Mouse (Mus musculus): Measurements from ENCODE around the gene Clip2. TPM values are rescaled to one million over a fixed set of nuclear protein-coding genes. Genes with fewer than 3 reads are reported as not detected.

Gene Clip2
- polyA plus RNA-seq, 1 experiment from 2014 or later, result 3.6 TPM

DNA sequence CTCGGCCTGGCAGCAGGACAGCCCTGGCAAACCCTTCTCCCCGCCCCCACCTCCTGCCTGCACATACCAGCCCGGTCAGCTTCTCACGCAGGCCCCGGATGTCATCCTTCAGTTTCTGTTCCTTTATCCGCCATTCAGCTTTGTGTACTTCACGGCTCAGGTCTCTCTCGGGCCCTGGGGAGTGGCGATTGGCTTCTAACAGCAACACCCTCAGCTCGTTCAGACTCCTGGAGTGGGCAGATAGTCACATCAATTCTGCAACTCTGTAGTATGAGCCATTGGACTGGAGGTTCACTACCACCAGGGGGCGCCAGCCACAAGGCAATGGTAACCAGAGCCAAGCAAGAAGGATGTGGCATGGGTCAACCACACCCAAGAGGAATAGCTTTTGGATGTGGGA, 58.1 kb downstream of the Clip2 start:
- peaks cover 30% of the 10 kb centered on the region for H3K36me3 ChIP-seq

DNA sequence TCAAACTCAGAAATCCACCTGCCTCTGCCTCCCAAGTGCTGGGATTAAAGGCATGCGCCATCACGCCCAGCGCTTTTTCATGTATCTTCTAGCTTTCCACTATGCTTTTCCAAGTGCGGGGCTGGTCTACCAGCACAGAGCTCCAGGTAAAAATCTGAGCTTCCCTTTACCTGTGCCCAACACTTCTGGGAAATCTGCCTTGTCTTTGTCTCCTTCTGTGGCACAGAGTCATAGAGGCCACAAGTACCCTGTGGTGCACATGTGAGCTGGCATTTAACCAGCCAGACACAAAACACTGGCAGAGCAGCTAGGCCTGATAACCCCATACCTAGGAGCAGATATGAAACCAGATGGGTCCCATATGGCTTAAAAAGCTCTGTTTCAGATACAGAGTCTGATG, 59.3 kb downstream of the Clip2 start:
- Histone ChIP-seq H3K27ac (no peak overlapping the region), H3K36me3 (peaks cover 30% of the 10 kb centered on the region), H3K9me3 (no peaks in the 10 kb centered on the region), H3K4me3 (replicated peaks) (no peak overlapping the region), H3K9ac (no peak overlapping the region), H3K4me2 (replicated peaks) (no peak overlapping the region), H3K4me1 (replicated peaks) (peaks cover 10% of the 10 kb centered on the region), H3K27me3 (replicated peaks) (no peaks in the 10 kb centered on the region)
- WGBS, result 95% methylated on average over 4 of the region's 4 CpGs
- no peak for ATAC-seq

More for the DNA sequence above, 58.1 kb downstream of the Clip2 start:
- H3K27ac ChIP-seq, result no peak overlapping the region
- ATAC-seq, result peak; percentile 46; the same call in 1 of the 2 replicates
- H3K4me3 ChIP-seq (replicated peaks), result no peak overlapping the region
- no peak overlapping the region for H3K9ac ChIP-seq
- peaks cover 10% of the 10 kb centered on the region for H3K4me1 ChIP-seq (replicated peaks)
- H3K4me2 ChIP-seq (replicated peaks), result no peak overlapping the region
- WGBS, result 58% methylated on average over 11 of the region's 11 CpGs
- no peaks in the 10 kb centered on the region for H3K9me3 ChIP-seq
- H3K27me3 ChIP-seq (replicated peaks), result no peaks in the 10 kb centered on the region

DNA sequence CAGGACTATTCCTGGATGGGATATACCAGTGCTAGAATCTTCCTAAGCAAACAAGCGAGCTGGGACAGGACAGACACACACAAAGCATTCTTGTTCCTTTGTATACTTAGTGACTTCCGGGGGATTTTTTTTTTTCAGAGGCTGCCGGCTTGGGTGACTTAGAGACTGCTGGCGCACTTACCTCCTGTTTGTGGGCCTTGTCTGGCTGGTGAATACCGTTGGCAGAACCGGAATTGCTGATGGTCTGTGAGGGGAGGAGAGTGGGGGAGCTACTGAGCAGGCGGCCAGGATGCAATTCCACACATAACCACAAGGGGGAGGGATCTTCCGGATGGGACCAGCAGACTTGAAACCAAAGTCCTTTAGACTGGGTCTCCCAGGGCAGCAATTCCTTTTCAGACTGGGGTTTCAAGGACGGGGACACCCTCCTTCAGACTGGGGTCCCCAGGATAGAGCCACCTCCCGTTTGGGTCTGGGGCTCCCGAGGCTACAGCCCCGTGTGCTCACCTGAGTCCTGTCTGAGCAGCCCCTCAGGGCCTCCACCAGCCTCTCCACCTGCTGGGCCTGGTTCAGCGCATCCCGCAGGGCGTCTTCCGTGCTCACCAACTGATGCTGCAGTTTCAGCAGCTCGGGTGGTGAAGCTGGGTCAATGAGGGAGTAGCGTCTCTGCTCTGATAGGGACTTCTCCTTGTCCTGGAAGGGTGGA, 60.4 kb downstream of the Clip2 start:
- Histone ChIP-seq H3K9me3 (no peaks in the 10 kb centered on the region), H3K27ac (0 out of 2 replicates have a peak overlapping the region, but pooled peaks have one; percentile 3), H3K9ac (no peak overlapping the region), H3K4me3 (replicated peaks) (no peak overlapping the region), H3K4me1 (replicated peaks) (peaks cover 10% of the 10 kb centered on the region), H3K36me3 (peaks cover 22% of the 10 kb centered on the region), H3K4me2 (replicated peaks) (no peak overlapping the region), H3K27me3 (replicated peaks) (no peaks in the 10 kb centered on the region)
- peak; percentile 63 for ATAC-seq
- 30% methylated on average over 18 of the region's 18 CpGs for WGBS

DNA sequence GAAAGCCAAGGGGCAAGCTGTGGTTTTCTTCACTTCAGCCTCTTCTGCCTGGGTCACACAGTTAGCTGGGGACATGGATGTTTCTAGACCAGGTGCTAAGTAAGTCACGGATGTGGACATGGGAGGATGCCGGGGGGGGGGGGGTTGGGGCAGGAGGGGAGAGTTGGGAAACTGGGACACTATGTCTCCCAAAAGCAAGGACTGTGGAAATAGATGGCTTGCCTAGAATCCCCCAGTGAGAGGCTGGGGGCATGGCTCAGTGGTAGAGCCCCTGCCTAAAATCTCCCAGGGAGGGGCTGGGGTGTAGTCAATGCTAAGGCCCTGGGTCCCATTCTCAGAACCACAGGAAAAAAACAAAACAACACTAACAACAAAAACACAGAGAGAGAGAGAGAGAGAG, 61.0 kb downstream of the Clip2 start:
- H3K4me2 ChIP-seq (replicated peaks), result no peak overlapping the region
- H3K9me3 ChIP-seq, result no peaks in the 10 kb centered on the region
- no peak overlapping the region for H3K27ac ChIP-seq
- H3K4me3 ChIP-seq (replicated peaks), result no peak overlapping the region
- H3K27me3 ChIP-seq (replicated peaks), result no peaks in the 10 kb centered on the region
- WGBS, result 90% methylated on average over 2 of the region's 2 CpGs
- H3K36me3 ChIP-seq, result peaks cover 18% of the 10 kb centered on the region
- H3K9ac ChIP-seq, result no peak overlapping the region
- ATAC-seq, result no peak
- H3K4me1 ChIP-seq (replicated peaks), result peaks cover 10% of the 10 kb centered on the region

DNA sequence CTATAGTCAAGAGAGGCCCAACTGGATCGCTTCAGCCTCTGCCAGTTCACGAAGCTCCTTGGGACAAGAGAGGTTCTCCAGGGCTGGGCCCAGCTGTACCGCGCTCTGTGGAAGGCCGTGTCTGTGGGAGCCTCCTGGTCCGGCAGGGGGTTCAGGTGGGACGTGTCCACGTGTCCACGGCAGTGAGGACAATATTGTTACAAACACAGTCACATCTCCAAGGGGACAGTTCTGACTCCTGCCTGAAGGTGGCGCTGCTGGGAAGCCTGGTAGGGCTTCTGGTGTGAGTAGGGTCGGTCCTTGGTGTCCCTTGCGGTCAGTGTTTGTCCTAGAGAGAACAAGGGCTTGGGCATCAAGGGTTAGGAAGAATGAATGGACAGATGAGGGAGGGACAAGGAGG, 61.8 kb downstream of the Clip2 start:
- ATAC-seq, result no peak
- H3K4me1 ChIP-seq (replicated peaks), result peaks cover 10% of the 10 kb centered on the region
- no peak overlapping the region for H3K4me2 ChIP-seq (replicated peaks)
- H3K4me3 ChIP-seq (replicated peaks), result no peak overlapping the region
- H3K9me3 ChIP-seq, result no peaks in the 10 kb centered on the region
- peaks cover 18% of the 10 kb centered on the region for H3K36me3 ChIP-seq
- 88% methylated on average over 12 of the region's 12 CpGs for WGBS
- no peak overlapping the region for H3K9ac ChIP-seq
- H3K27ac ChIP-seq, result no peak overlapping the region
- H3K27me3 ChIP-seq (replicated peaks), result no peaks in the 10 kb centered on the region

DNA sequence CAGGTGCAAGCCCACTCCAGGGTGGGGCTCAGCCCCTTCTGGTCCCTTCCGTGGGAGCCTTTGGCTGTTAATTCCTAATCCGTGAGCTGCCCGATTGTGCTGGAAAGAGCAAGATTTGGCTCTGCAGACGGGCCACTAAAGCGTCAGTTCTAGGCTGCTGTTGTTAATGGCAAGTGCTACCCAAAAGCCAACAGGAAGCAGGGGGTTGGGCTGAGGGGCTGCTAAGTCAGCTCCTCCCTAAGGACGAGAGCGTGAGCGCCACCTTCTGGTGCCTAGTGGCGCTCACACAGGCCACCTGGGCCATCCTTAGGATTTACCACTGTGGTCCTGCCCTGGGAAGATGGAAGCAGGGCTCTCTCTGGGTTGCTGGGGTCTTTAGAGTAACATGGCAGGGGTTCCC, 62.7 kb downstream of the Clip2 start:
- Histone ChIP-seq H3K4me2 (replicated peaks) (no peak overlapping the region), H3K36me3 (peaks cover 18% of the 10 kb centered on the region), H3K9ac (no peak overlapping the region), H3K4me1 (replicated peaks) (peaks cover 10% of the 10 kb centered on the region), H3K9me3 (no peaks in the 10 kb centered on the region), H3K4me3 (replicated peaks) (no peak overlapping the region), H3K27ac (no peak overlapping the region), H3K27me3 (replicated peaks) (no peaks in the 10 kb centered on the region)
- 35% methylated on average over 9 of the region's 9 CpGs for WGBS
- ATAC-seq, result no peak

DNA sequence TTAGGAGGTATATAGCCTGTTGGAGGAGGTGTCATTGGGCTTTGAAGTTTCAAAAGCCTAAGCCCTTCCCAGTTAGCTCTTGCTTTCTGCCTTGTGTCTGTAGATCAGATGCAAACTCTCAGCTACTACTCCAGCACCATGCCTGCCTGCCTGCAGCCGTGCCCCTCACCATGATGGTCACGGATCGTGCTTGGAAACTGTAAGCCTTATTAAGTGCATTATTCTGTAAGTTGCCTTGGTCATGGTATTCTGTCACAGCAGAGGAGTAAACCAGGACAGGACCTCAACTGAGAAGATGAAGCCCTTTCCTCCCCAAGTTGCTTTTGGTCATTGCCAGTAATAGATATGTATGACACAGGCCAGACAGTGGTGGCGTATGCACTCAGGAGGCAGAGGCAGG, 63.6 kb downstream of the Clip2 start:
- Histone ChIP-seq H3K27me3 (replicated peaks) (no peaks in the 10 kb centered on the region), H3K9me3 (no peaks in the 10 kb centered on the region), H3K4me2 (replicated peaks) (no peak overlapping the region), H3K9ac (no peak overlapping the region), H3K4me3 (replicated peaks) (no peak overlapping the region), H3K4me1 (replicated peaks) (peaks cover 7% of the 10 kb centered on the region), H3K36me3 (peaks cover 18% of the 10 kb centered on the region), H3K27ac (no peak overlapping the region)
- 99% methylated on average over 4 of the region's 4 CpGs for WGBS
- no peak for ATAC-seq

DNA sequence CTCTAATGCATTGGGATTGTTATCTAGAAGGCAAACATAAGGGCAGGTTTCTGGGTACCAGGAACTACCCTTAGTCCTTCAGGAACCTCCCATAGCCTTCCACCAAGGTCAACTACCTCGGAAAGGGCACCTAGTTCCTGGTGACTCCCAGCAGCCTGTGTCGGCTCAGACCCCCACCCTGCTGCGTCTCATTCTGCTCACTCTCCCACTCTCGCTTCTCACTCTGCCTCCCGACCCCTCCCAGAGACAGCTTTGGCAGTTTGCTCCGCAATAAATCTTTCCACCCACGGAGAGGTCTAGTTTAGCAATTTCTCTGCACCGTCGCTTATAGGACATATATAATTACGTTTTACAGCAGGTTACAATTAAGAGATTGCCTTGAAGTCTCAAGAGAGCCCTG, 64.2 kb downstream of the Clip2 start:
- Histone ChIP-seq H3K9ac (no peak overlapping the region), H3K27me3 (replicated peaks) (no peaks in the 10 kb centered on the region), H3K4me1 (replicated peaks) (peaks cover 7% of the 10 kb centered on the region), H3K9me3 (no peaks in the 10 kb centered on the region), H3K4me3 (replicated peaks) (no peak overlapping the region), H3K4me2 (replicated peaks) (no peak overlapping the region), H3K27ac (no peak overlapping the region), H3K36me3 (peaks cover 18% of the 10 kb centered on the region)
- ATAC-seq, result no peak
- 50% methylated on average over 10 of the region's 10 CpGs for WGBS

DNA sequence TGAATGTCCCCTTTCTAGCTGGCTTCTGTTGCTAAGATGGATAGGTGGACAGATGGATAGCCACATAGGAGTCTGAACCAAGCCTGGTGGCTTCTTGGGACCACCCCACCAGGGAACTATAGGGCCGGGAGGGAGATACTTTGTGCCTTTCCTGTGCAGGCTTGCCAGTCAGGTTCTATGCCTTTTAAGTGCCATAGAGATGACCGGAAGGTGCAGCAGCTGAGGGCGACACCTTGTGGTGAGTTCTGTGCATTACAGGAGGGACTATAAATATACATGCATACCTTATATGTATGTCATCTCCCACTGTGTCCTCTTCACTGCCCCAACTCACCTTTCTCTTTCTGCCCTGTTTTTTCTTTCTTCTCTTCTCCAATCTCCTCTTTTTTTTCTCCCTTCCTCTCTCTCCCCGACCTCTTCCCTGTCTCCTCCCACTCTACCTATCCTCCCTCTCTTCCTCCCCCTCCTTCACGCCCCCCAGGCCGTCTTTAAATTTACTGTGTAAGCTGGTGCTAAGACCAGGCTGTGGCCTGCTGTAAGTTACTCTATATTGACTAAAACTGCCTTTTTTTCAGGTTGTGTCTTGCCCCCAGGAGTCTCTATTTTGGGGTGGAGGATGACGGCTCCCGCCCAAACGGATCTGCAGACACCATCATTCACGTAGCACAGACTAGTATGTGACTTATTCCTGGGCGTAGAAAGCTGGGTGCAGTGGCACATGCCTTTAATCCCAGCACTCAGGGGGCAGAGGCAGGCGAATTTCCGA, 66.2 kb downstream of the Clip2 start:
- Histone ChIP-seq H3K4me3 (replicated peaks) (no peak overlapping the region), H3K27ac (no peak overlapping the region), H3K4me2 (replicated peaks) (no peak overlapping the region), H3K9ac (no peak overlapping the region), H3K4me1 (replicated peaks) (peaks cover 3% of the 10 kb centered on the region; the same call in 1 of the 2 replicates), H3K9me3 (no peaks in the 10 kb centered on the region), H3K36me3 (peaks cover 18% of the 10 kb centered on the region), H3K27me3 (replicated peaks) (no peaks in the 10 kb centered on the region)
- ATAC-seq, result peak; percentile 78
- 59% methylated on average over 13 of the region's 13 CpGs for WGBS

DNA sequence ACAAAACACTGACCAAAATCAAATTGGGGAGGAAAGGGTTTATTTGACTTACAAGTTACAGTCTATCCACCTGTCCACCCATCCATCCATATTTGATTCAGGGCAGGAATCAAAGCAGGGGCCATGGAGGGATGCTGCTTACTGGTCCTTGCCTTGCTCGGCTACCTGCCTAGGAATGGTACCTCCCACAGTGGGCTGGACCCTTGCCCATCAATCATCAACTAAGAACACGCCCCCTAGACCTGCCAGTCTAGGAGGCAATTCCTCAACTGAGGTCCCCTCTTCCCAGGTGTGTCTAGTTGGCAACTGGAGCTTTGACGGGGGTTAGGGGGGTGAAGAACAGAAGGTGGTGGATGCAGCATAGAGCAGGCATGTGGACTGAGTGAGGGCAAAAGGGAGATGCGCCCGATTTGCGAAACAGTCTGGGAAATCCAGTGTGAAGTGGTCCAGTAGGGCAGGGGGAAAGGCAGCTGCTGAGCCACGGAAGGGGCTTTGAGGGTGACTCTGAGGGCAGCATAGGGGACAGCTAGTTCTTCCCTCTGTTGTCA, 67.0 kb downstream of the Clip2 start:
- ATAC-seq, result no peak
- H3K27me3 ChIP-seq (replicated peaks), result no peaks in the 10 kb centered on the region
- WGBS, result 74% methylated on average over 7 of the region's 7 CpGs
- H3K9me3 ChIP-seq, result no peaks in the 10 kb centered on the region
- H3K27ac ChIP-seq, result no peak overlapping the region
- no peak overlapping the region for H3K4me2 ChIP-seq (replicated peaks)
- peaks cover 10% of the 10 kb centered on the region; the same call in 1 of the 2 replicates for H3K36me3 ChIP-seq
- H3K9ac ChIP-seq, result no peak overlapping the region
- no peak overlapping the region for H3K4me3 ChIP-seq (replicated peaks)
- peaks cover 3% of the 10 kb centered on the region; the same call in 1 of the 2 replicates for H3K4me1 ChIP-seq (replicated peaks)

DNA sequence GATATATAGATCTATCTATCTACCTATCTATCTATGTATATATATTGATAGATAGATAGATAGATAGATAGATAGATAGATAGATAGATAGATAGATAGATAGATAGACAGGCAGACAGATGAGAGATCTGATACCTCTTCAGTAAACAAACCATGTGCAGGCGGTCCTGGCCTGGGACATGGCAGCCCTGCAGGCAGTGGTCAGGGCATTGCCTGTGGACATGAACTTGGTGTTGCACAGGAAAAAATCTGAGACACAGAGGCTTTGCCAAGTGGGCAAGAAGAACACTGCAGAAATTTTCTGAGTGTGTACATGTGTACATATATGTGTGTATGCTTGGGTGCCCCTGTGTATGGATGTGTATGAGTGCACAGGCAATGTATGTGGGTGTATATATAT, 68.9 kb downstream of the Clip2 start:
- 64% methylated on average over 1 of the region's 1 CpGs for WGBS
- no peak for ATAC-seq
- no peak overlapping the region for H3K4me3 ChIP-seq (replicated peaks)
- H3K27ac ChIP-seq, result no peak overlapping the region
- no peaks in the 10 kb centered on the region for H3K36me3 ChIP-seq
- H3K9me3 ChIP-seq, result no peaks in the 10 kb centered on the region
- H3K9ac ChIP-seq, result no peak overlapping the region
- H3K4me2 ChIP-seq (replicated peaks), result no peak overlapping the region
- no peaks in the 10 kb centered on the region for H3K27me3 ChIP-seq (replicated peaks)
- H3K4me1 ChIP-seq (replicated peaks), result no peaks in the 10 kb centered on the region

DNA sequence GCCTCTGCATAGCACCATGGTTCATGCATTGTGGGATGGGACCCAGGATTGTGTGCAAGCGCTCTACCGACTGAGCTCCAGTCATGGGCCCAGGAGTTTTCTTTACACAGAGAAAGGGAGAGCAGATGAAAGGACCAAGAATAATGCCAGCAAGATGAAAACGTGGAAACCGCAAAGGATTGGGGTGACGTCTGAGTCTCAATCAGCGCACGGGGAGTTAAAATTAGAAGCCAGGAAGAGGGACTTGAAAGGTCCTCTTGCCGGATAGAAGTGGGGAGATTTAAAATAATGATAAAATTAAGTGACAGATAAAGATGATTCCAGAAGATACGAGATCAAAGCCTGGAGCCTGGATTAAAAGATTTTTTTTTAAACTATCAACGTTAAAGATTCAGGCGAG, 69.9 kb downstream of the Clip2 start:
- Histone ChIP-seq H3K27me3 (replicated peaks) (no peaks in the 10 kb centered on the region), H3K36me3 (no peaks in the 10 kb centered on the region), H3K9ac (no peak overlapping the region), H3K4me2 (replicated peaks) (no peak overlapping the region), H3K27ac (no peak overlapping the region), H3K4me3 (replicated peaks) (no peak overlapping the region), H3K4me1 (replicated peaks) (no peaks in the 10 kb centered on the region), H3K9me3 (no peaks in the 10 kb centered on the region)
- ATAC-seq, result no peak
- WGBS, result 74% methylated on average over 11 of the region's 11 CpGs
